Mouse (Mus musculus): ENCODE measurements around the gene Iqcf5.

GRCm38 (mm10) chr9:106531833-106532232 lies 17.5 kb downstream of the Iqcf5 start:
- TF ChIP-seq POLR2A (IDR thresholded peaks at IDR 0.05; ENCODE audit: control insufficient read depth, extremely low read depth, insufficient read depth, low read length, poor library complexity) (no peak), CTCF (IDR thresholded peaks at IDR 0.05; ENCODE audit: borderline replicate concordance, control insufficient read depth, extremely low read depth, insufficient read depth, low read length, poor library complexity) (peak; percentile 74; the same call in 1 of the 2 replicates)
